Mouse (Mus musculus) myocyte (in vitro differentiated cells): ENCODE data around the gene Mcts1.

Source experiments
- E2F4 ChIP-seq: IDR thresholded peaks from one replicate; pipeline ENCODE4 v1.6.1; 2011; ENCODE audit warnings: mild to moderate bottlenecking, control low read depth, moderate library complexity; ENCODE audit not compliant: insufficient read depth
- MAX ChIP-seq: IDR thresholded peaks from one replicate; pipeline ENCODE4 v1.6.1; 2011; ENCODE audit warnings: low read depth, mild to moderate bottlenecking, control low read depth
- MYOG ChIP-seq, 3 experiments: IDR thresholded peaks; one replicate each; pipeline ENCODE4 v1.6.1; 2011; ENCODE audit warnings: control low read depth in 2 of 3, low read depth in 2 of 3, mild to moderate bottlenecking in 2 of 3; ENCODE audit not compliant: insufficient read length in 2 of 3, control insufficient read depth in 1 of 3, insufficient read depth in 1 of 3
- POLR2A ChIP-seq: IDR thresholded peaks from one replicate; pipeline ENCODE4 v1.6.1; 2011; ENCODE audit warnings: low read depth, mild to moderate bottlenecking, control low read depth, moderate library complexity; ENCODE audit not compliant: insufficient read length

DNA sequence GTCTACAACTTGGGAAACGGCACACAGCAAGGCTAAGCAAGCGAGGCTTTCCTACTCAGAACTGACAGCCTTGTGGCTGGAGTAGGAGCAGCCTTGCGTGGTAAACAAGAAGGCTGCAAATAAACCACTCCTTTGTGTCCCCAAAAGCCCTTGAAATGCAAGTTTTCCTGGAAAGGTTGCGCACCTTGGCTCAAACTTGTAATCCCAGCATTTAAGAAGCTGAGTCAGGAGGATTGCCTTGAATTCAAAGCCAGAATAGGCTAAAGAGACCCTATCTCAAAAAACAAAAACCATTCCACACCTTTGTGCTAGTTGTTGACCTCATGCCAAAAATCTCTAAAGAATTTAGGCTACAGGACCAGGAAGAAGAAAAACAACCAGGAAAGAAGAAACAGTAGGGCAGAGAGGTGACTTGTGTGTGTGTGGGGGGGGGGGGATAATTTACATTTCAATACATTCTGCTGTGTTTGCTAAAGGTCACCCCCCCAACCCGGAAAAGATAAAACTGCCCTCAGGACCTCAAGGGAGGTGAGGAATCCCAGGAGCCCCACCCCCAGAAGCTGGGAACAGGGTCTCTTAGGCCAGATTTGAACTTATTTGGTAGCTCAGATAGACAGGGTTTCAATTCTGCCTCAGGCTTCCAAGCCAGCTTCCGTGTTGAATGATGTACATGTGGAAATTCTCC lies 33.7 kb upstream of the Mcts1 start:
- no peak for TF ChIP-seq E2F4
- no peak for TF ChIP-seq MAX
- TF ChIP-seq POLR2A: no peak
- no peak for TF ChIP-seq MYOG (IDR thresholded peaks at IDR 0.05; ENCODE audit: control insufficient read depth in 1 of 3, insufficient read depth in 1 of 3, insufficient read length in 2 of 3, low read depth in 2 of 3)
